Comparison of ENCODE assay signal across 15 mouse cellular contexts in genomic region chr9:28306364-28307121, GRCm38 (mm10).
DNase-seq lines count a peak whose midpoint lies in the region; ATAC-seq lines count a peak whose summit lies in the region.
"Had no signal": no experiment of that assay in that cellular context is flagged by ENCODE, and none has a peak within 500 bp of the region (broad histone marks: within the 10 kb centered on the region; RNA-seq: fewer than 3 reads in every experiment).

No protein-coding gene starts in this region.

- no peaks in the 10 kb centered on the region for H3K36me3 ChIP-seq in neural tube, embryonic 15.5 days
- H3K36me3 ChIP-seq in hindbrain, embryonic 10.5 days: no peaks in the 10 kb centered on the region
- H3K36me3 ChIP-seq in midbrain, embryonic 13.5 days: no peaks in the 10 kb centered on the region
- H3K36me3 ChIP-seq: liver, embryonic 15.5 days had no signal

- no peak for ATAC-seq in neural tube, embryonic 15.5 days (ENCODE audit: low FRiP score)
- ATAC-seq in midbrain, embryonic 13.5 days: peak; percentile 90
- ATAC-seq: intestine, embryonic 16.5 days; Patski had no signal

- no peaks in the 10 kb centered on the region for H3K9me3 ChIP-seq in neural tube, embryonic 15.5 days (replicated peaks)
- H3K9me3 ChIP-seq in hindbrain, embryonic 10.5 days: no peaks in the 10 kb centered on the region
- H3K9me3 ChIP-seq in midbrain, embryonic 13.5 days: no peaks in the 10 kb centered on the region
- H3K9me3 ChIP-seq: liver, embryonic 15.5 days had no signal

- DNase-seq in neural tube, embryonic 10.5 days (ENCODE audit: extremely low spot score, low spot score): peak; percentile 13
- peak; percentile 8 for DNase-seq in hindbrain, embryonic 10.5 days (ENCODE audit: low spot score)
- DNase-seq in spleen, postnatal 4 days (ENCODE audit: low spot score in 2 of 2): no peak
- DNase-seq in right cerebral cortex, adult 18-20 months: no peak
- DNase-seq in gastrocnemius, postnatal 25 days: no peak
- DNase-seq: kidney, postnatal 14 days; right cerebral cortex, postnatal 14 days; thymus, postnatal 4 days had no signal

- no peaks in the 10 kb centered on the region for H3K4me1 ChIP-seq in neural tube, embryonic 15.5 days
- peaks cover 22% of the 10 kb centered on the region for H3K4me1 ChIP-seq in hindbrain, embryonic 10.5 days (replicated peaks)
- H3K4me1 ChIP-seq in midbrain, embryonic 13.5 days (replicated peaks): peaks cover 20% of the 10 kb centered on the region
- H3K4me1 ChIP-seq: liver, embryonic 15.5 days had no signal

- H3K27me3 ChIP-seq in neural tube, embryonic 15.5 days (replicated peaks): no peaks in the 10 kb centered on the region
- H3K27me3 ChIP-seq in hindbrain, embryonic 10.5 days (ENCODE audit: insufficient read depth, poor library complexity, severe bottlenecking): no peaks in the 10 kb centered on the region
- H3K27me3 ChIP-seq in midbrain, embryonic 13.5 days: no peaks in the 10 kb centered on the region
- H3K27me3 ChIP-seq: CH12.LX; liver, embryonic 15.5 days had no signal

- no peak overlapping the region for H3K4me2 ChIP-seq in neural tube, embryonic 15.5 days
- no peak overlapping the region for H3K4me2 ChIP-seq in midbrain, embryonic 13.5 days (replicated peaks)
- H3K4me2 ChIP-seq: liver, embryonic 15.5 days had no signal

- H3K27ac ChIP-seq in neural tube, embryonic 15.5 days (replicated peaks): no peak overlapping the region
- no peak overlapping the region for H3K27ac ChIP-seq in hindbrain, embryonic 10.5 days
- peak overlapping the region; percentile 46; the same call in 1 of the 2 replicates for H3K27ac ChIP-seq in midbrain, embryonic 13.5 days
- H3K27ac ChIP-seq: liver, embryonic 15.5 days; macrophage had no signal

- H3K9ac ChIP-seq in neural tube, embryonic 15.5 days (replicated peaks): no peak overlapping the region
- H3K9ac ChIP-seq in midbrain, embryonic 13.5 days (replicated peaks): no peak overlapping the region
- H3K9ac ChIP-seq: liver, embryonic 15.5 days had no signal

- no peak overlapping the region for H3K4me3 ChIP-seq in neural tube, embryonic 15.5 days (replicated peaks)
- no peak overlapping the region for H3K4me3 ChIP-seq in hindbrain, embryonic 10.5 days
- no peak overlapping the region for H3K4me3 ChIP-seq in midbrain, embryonic 13.5 days (replicated peaks)
- H3K4me3 ChIP-seq: liver, embryonic 15.5 days had no signal

- 50% methylated on average over 11 of the region's 11 CpGs for WGBS in neural tube, embryonic 15.5 days
- WGBS in hindbrain, embryonic 10.5 days: 74% methylated on average over 11 of the region's 11 CpGs
- WGBS in midbrain, embryonic 13.5 days: 56% methylated on average over 11 of the region's 11 CpGs

Comparison
In these comparisons a context has a peak if more than half of its experiments do, and no peak if none do; other contexts are left out.
1. DNase-seq: peak in neural tube, embryonic 10.5 days (single experiment) and hindbrain, embryonic 10.5 days (single experiment); none in spleen, postnatal 4 days (0 of 2), right cerebral cortex, adult 18-20 months (single experiment) and gastrocnemius, postnatal 25 days (single experiment).